Mouse (Mus musculus) layer of hippocampus, postnatal 36 days (tissue): ENCODE results near the gene Ceacam13. TPM values are rescaled to one million over a fixed set of nuclear protein-coding genes. Genes with fewer than 3 reads are reported as not detected.
"Not testable (repeated sequence)": the region's sequence is repeated elsewhere in the genome, so short reads cannot be mapped to it uniquely, and the experiment has no call there.

Experiments used
- DNase-seq, 2 experiments: peaks; one replicate each; pipeline ENCODE4 v3.0.0; 2022
- microRNA-seq, 2 experiments: library from miRNA; unstranded; fragments of <30 nt; microRNA quantifications; one replicate each; pipeline ENCODE4 v1.2.0; 2021
- total RNA-seq, 2 experiments: library from RNA; stranded (reverse); gene quantifications; 2 replicates each; pipeline ENCODE4 v1.2.3; 2021

The Ceacam13 gene
- total RNA-seq = not detected

DNA sequence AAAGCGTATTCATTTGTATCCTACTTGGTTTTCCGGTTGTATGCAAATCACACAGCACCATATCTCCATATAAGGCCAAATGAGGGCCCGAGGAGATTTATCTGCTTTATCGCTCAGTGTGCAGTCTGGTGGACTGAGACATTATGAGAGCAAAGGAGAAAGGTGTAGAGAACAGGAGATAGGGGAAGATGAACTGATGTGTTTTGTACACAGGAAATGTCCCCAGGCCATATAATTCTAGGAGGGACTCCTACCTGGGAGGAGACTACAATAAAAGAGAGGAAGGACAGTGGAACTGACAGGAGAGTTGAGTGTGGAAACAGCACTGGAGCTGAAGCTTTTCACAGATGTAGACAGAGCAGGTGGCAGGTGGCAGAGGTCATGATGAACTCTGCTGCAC is at the start of gene Ceacam13:
Gene Ceacam13 (plus strand): TSS at position 301 of the 400 bp plus-strand sequence.
- no peak for DNase-seq

DNA sequence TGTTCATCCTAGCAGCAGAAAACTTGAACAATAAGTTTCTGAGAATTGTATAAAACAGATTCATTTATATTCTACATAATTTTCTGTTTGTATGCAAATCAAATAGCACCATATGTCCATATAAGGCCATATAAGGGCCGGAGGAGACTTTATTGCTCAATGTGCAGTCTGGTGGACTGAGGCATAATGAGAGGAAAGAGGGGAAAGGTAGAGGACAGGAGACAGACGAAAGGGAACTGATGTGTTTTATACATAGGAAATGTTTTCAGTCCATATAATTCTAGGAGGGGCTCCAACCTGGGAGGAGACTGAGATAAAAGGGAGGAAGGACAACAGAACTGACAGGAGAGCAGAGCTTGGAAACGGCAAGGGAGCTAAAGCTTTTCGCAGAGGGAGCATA is 37.9 kb upstream of the Ceacam13 start, which contains the start of gene Ceacam11:
Gene Ceacam11 (plus strand): TSS at position 301 of the 400 bp plus-strand sequence.
- DNase-seq = no peak

DNA sequence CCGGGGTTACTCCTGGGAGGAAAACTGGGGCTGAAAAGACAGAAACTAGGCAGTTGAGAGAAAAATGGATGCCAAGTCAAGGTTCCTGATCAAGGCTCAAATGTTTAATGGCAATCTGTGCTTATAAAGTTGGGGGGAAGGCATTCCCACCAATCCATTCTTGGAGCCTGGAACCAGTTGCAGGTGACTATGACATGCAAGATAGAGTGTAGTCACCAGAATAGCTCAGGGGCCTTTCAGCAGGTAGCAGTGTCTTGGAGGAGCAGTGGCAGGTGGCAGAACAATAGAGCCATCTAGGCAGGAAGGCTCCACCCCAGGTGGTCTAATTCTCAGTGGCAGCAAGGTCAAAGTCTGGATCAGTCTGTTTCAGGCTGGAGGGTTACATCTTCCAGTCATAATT is 8.6 kb upstream of the Ceacam13 start:
- DNase-seq = not testable (repeated sequence)

DNA sequence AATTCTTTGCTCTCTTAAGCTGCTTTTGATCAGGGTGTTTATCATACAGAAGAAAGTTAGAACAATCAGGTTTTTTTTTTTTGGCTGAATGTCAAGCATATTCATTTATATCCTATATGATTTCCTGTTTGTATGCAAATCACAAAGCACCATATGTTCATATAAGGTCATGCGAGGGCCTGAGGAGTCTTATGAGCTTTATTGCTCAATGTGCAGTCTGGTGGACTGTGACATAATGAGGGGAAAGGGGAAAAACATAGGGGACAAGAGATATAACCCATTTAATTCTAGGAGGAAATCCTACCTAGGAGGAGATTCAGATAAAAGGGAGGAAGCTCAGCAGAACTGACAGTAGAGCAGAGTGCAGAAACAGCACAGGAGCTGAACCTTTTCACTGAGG is 55.9 kb downstream of the Ceacam13 start, which contains the start of gene Ceacam12:
Gene Ceacam12 (plus strand): TSS at position 301 of the 400 bp plus-strand sequence.
- DNase-seq = no peak

Small RNAs within 50 kb of the gene (microRNA-seq; reads per million reads assigned to microRNA genes)
- gene Gm22414 = 0 reads per million in 2 experiments

Other genes starting within 250 kb of the Ceacam13 start
- gene Ceacam14, start 197.3 kb upstream of the Ceacam13 start, total RNA-seq = not detected
- not detected for gene Gm5155, start 138.1 kb upstream of the Ceacam13 start, total RNA-seq
- not detected for gene Ceacam11, start 37.8 kb upstream of the Ceacam13 start, total RNA-seq
- gene Ceacam12, start 56.0 kb downstream of the Ceacam13 start, total RNA-seq = not detected
- not detected for gene Igfl3, start 166.6 kb downstream of the Ceacam13 start, total RNA-seq
- gene Mill1, start 235.5 kb downstream of the Ceacam13 start, total RNA-seq = not detected